Mouse (Mus musculus): ENCODE results near the gene Gas8.

DNA sequence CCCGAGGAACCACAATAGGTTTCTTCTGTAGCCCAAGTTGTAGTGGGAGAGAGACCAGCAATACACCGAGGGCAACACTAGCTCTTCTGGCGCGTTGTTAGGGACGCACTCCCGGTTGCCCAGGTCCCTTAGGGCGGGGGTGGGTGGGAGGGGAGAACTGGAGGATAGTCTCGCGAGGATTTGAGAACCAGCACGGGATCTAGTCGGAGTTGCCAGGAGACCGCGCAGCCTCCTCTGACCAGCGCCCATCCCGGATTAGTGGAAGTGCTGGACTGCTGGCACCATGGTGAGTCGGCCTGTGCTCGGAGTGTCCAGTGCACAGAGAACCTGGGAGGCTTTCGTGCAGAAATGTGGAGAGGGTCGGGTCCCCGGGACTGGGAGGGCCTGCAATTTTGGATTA lies at the start of gene Gas8:
- no peak for TF ChIP-seq CTCF (IDR thresholded peaks at IDR 0.05; ENCODE audit: extremely low read depth, insufficient read length, insufficient replicate concordance, low read depth, low read length)
- no peak for TF ChIP-seq POLR2A (IDR thresholded peaks at IDR 0.05; ENCODE audit: low read depth, low read length)

Measured in small intestine, adult 2 months (tissue).